Comparison of ENCODE assay signal across 8 mouse cellular contexts in the genomic region with DNA sequence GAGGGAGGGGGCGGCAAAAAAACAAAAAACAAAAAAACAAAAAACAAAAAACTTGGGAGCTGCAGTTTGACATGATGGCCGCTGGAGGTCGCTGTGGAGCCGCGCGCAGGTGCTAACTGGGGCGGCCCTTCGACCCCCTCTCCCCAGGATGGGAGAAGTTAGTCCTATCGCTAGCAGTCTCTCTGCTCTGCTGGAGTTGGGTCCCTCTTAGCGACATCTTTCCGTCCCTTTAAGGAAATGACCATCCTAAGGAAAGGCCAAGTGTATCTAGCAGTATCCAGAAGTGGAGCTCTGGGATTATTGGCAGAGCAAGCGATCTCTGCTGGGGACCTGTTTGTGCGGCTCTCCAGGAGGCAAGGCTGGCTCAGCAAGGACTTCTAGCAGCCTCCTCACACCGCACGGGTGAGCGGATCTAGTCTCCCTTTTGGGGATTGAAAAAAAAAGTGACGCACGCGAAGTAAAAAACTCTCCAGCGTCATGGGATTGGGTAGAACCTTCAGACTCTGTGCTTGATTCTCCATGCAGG. TPM values are rescaled to one million over a fixed set of nuclear protein-coding genes. Genes with fewer than 3 reads are reported as not detected.
DNase-seq lines count a peak whose midpoint lies in the region; ATAC-seq and TF ChIP-seq lines count a peak whose summit lies in the region.

No protein-coding gene starts in this region.

- peak; percentile 25 for DNase-seq in gastrocnemius, adult 18-20 months (ENCODE audit: low spot score)
- DNase-seq in gastrocnemius, adult 8-10 months (ENCODE audit: low spot score in 2 of 2), result no peak
- DNase-seq in T-cell, adult 2 months (ENCODE audit: low spot score), result peak; percentile 70
- DNase-seq in hindbrain, postnatal 0 days (ENCODE audit: low spot score), result peak; percentile 53
- no peak for DNase-seq in liver, embryonic 14.5 days (ENCODE audit: low read depth in 3 of 3, low spot score in 3 of 3)
- DNase-seq in c-Kit-positive CD71-positive TER-119-positive erythroid progenitor cells, embryonic 14.5 days (ENCODE audit: low spot score), result no peak

- no peaks in the 10 kb centered on the region for H3K36me3 ChIP-seq in forebrain, embryonic 13.5 days (ENCODE audit: poor library complexity, severe bottlenecking)
- H3K36me3 ChIP-seq in hindbrain, postnatal 0 days (ENCODE audit: insufficient read depth, low read length), result no peaks in the 10 kb centered on the region
- H3K36me3 ChIP-seq in liver, embryonic 14.5 days (replicated peaks; ENCODE audit: control insufficient read depth, insufficient read depth, low read depth), result no peaks in the 10 kb centered on the region
- no peaks in the 10 kb centered on the region for H3K36me3 ChIP-seq in neural tube, embryonic 14.5 days (ENCODE audit: control insufficient read depth, insufficient read depth, low read length)

- 2% methylated on average over 20 of the region's 20 CpGs for WGBS in forebrain, embryonic 13.5 days
- whole genome bisulfite sequencing in hindbrain, postnatal 0 days, result 5% methylated on average over 20 of the region's 20 CpGs
- 5% methylated on average over 20 of the region's 20 CpGs for WGBS in liver, embryonic 14.5 days (ENCODE audit: insufficient replicate concordance)
- 4% methylated on average over 20 of the region's 20 CpGs for WGBS in neural tube, embryonic 14.5 days

- H3K27me3 ChIP-seq in forebrain, embryonic 13.5 days, result peaks cover 19% of the 10 kb centered on the region
- peaks cover 21% of the 10 kb centered on the region for H3K27me3 ChIP-seq in hindbrain, postnatal 0 days (ENCODE audit: insufficient read depth, low read length)
- no peaks in the 10 kb centered on the region for H3K27me3 ChIP-seq in liver, embryonic 14.5 days (ENCODE audit: control insufficient read depth, insufficient read depth, low read length)
- peaks cover 2% of the 10 kb centered on the region; the same call in 1 of the 2 replicates for H3K27me3 ChIP-seq in neural tube, embryonic 14.5 days (ENCODE audit: control insufficient read depth, insufficient read depth, low read length)

- H3K9ac ChIP-seq in forebrain, embryonic 13.5 days, result peak overlapping the region; percentile 47; the same call in 1 of the 2 replicates
- no peak overlapping the region for H3K9ac ChIP-seq in hindbrain, postnatal 0 days (replicated peaks; ENCODE audit: low read length)
- peak overlapping the region; percentile 61 for H3K9ac ChIP-seq in liver, embryonic 14.5 days (replicated peaks)
- H3K9ac ChIP-seq in neural tube, embryonic 14.5 days (replicated peaks; ENCODE audit: low read depth, low read length), result no peak overlapping the region

- no peak for TF ChIP-seq EP300 in liver, embryonic 14.5 days (IDR thresholded peaks at IDR 0.05; ENCODE audit: low read depth)

- H3K4me2 ChIP-seq in forebrain, embryonic 13.5 days, result peak overlapping the region; percentile 62
- H3K4me2 ChIP-seq in hindbrain, postnatal 0 days (ENCODE audit: low read depth, low read length), result peak overlapping the region; percentile 60
- H3K4me2 ChIP-seq in liver, embryonic 14.5 days (ENCODE audit: low read depth), result peak overlapping the region; percentile 86
- peak overlapping the region; percentile 31 for H3K4me2 ChIP-seq in neural tube, embryonic 14.5 days (ENCODE audit: low read depth, low read length)

- H3K4me3 ChIP-seq in forebrain, embryonic 13.5 days, result peak overlapping the region; percentile 36
- H3K4me3 ChIP-seq in hindbrain, postnatal 0 days (ENCODE audit: low read length), result peak overlapping the region; percentile 29
- peak overlapping the region; percentile 55 to 60 for H3K4me3 ChIP-seq in liver, embryonic 14.5 days (ENCODE audit: insufficient read depth in 1 of 2, low read depth in 2 of 2, low read length in 2 of 2)
- H3K4me3 ChIP-seq in neural tube, embryonic 14.5 days (ENCODE audit: low read depth, low read length), result peak overlapping the region; percentile 18

- H3K27ac ChIP-seq in forebrain, embryonic 13.5 days, result no peak overlapping the region
- no peak overlapping the region for H3K27ac ChIP-seq in hindbrain, postnatal 0 days
- no peak overlapping the region for H3K27ac ChIP-seq in liver, embryonic 14.5 days
- no peak overlapping the region for H3K27ac ChIP-seq in neural tube, embryonic 14.5 days (ENCODE audit: low read depth, low read length)

- H3K9me3 ChIP-seq in forebrain, embryonic 13.5 days (replicated peaks), result no peaks in the 10 kb centered on the region
- no peaks in the 10 kb centered on the region for H3K9me3 ChIP-seq in hindbrain, postnatal 0 days (ENCODE audit: low read length)
- no peaks in the 10 kb centered on the region for H3K9me3 ChIP-seq in liver, embryonic 14.5 days (ENCODE audit: control insufficient read depth, low read length)
- H3K9me3 ChIP-seq in neural tube, embryonic 14.5 days (ENCODE audit: control insufficient read depth, low read length), result no peaks in the 10 kb centered on the region

- H3K4me1 ChIP-seq in forebrain, embryonic 13.5 days, result peaks cover 11% of the 10 kb centered on the region
- no peaks in the 10 kb centered on the region for H3K4me1 ChIP-seq in hindbrain, postnatal 0 days (ENCODE audit: insufficient read depth, low read length)
- H3K4me1 ChIP-seq in liver, embryonic 14.5 days (replicated peaks; ENCODE audit: control insufficient read depth in 2 of 2, insufficient read depth in 2 of 2, low read length in 1 of 2), result peaks cover 0 to 7% of the 10 kb centered on the region in 2 experiments; a peak in 2 of 4 replicates
- H3K4me1 ChIP-seq in neural tube, embryonic 14.5 days (ENCODE audit: control insufficient read depth, insufficient read depth, low read length), result no peaks in the 10 kb centered on the region; the same call in 1 of the 2 replicates

- ATAC-seq in forebrain, embryonic 13.5 days, result peak; percentile 77
- ATAC-seq in hindbrain, postnatal 0 days, result peak; percentile 57; the same call in 1 of the 2 replicates
- ATAC-seq in liver, embryonic 14.5 days (ENCODE audit: insufficient read depth), result peak; percentile 56
- ATAC-seq in neural tube, embryonic 14.5 days (ENCODE audit: low read depth), result peak; percentile 73; the same call in 1 of the 2 replicates

- TF ChIP-seq CTCF in hindbrain, postnatal 0 days (IDR thresholded peaks at IDR 0.05; ENCODE audit: low read depth), result peak; percentile 88
- peak; percentile 96 for TF ChIP-seq CTCF in liver, embryonic 14.5 days (IDR thresholded peaks at IDR 0.05; ENCODE audit: low read depth)

RNA-seq across cellular contexts. Expression of gene Cd247, which starts 7.8 kb away (rescaled TPM):
- under 1 TPM; 0.23 to 0.26 TPM for total RNA-seq in gastrocnemius, adult 18-20 months (2021)
- 1 to 10 TPM in 1 of 4 experiments, under 1 TPM in 3; 0.24 to 1.0 (median 0.68) TPM for total RNA-seq in gastrocnemius, adult 8-10 months (2022)
- polyA plus RNA-seq in forebrain, embryonic 13.5 days (2015; fragmentation: Nextera tagmentation; extraction: Ambion mirVana), result 0.63 and 2.2 TPM in 2 replicates
- not detected in 2 replicates for total RNA-seq in hindbrain, postnatal 0 days (2014; rRNA removed)
- polyA plus RNA-seq in hindbrain, postnatal 0 days (2015; fragmentation: Nextera tagmentation; extraction: Ambion mirVana), result 0.39 and 0.55 TPM in 2 replicates
- 0.04 and 0.07 TPM in 2 replicates for polyA plus RNA-seq in liver, embryonic 14.5 days (2012; rRNA removed)
- polyA plus RNA-seq in liver, embryonic 14.5 days (2014; fragmentation: Nextera tagmentation; extraction: Ambion mirVana), result 0.16 and 0.47 TPM in 2 replicates
- 0.99 and 1.1 TPM in 2 replicates for polyA plus RNA-seq in neural tube, embryonic 14.5 days (2014; fragmentation: Nextera tagmentation; extraction: Ambion mirVana)

RNA-seq across cellular contexts. Expression of gene Creg1, which starts 17.1 kb away (rescaled TPM):
- total RNA-seq in gastrocnemius, adult 18-20 months (2021), result 10 to 100 TPM; 54.3 to 62.4 TPM
- 10 to 100 TPM; 49.5 to 59.1 (median 55.1) TPM for total RNA-seq in gastrocnemius, adult 8-10 months (2022)
- 21.2 and 21.5 TPM in 2 replicates for polyA plus RNA-seq in forebrain, embryonic 13.5 days (2015; fragmentation: Nextera tagmentation; extraction: Ambion mirVana)
- total RNA-seq in hindbrain, postnatal 0 days (2014; rRNA removed), result 25.3 and 27.5 TPM in 2 replicates
- polyA plus RNA-seq in hindbrain, postnatal 0 days (2015; fragmentation: Nextera tagmentation; extraction: Ambion mirVana), result 48.0 and 48.8 TPM in 2 replicates
- polyA plus RNA-seq in liver, embryonic 14.5 days (2012; rRNA removed), result 81.8 and 106 TPM in 2 replicates
- polyA plus RNA-seq in liver, embryonic 14.5 days (2014; fragmentation: Nextera tagmentation; extraction: Ambion mirVana), result 369 and 390 TPM in 2 replicates
- polyA plus RNA-seq in neural tube, embryonic 14.5 days (2014; fragmentation: Nextera tagmentation; extraction: Ambion mirVana), result 39.7 and 43.0 TPM in 2 replicates

Comparison
In these comparisons a context has a peak if more than half of its experiments do, and no peak if none do; other contexts are left out.
1. DNase-seq: peak in gastrocnemius, adult 18-20 months (single experiment), T-cell, adult 2 months (single experiment) and hindbrain, postnatal 0 days (single experiment); none in gastrocnemius, adult 8-10 months (0 of 2), liver, embryonic 14.5 days (0 of 3) and c-Kit-positive CD71-positive TER-119-positive erythroid progenitor cells, embryonic 14.5 days (single experiment).
2. H3K4me2 ChIP-seq: peak in every context shown above with its lines; median percentile 86 in liver, embryonic 14.5 days; 62 in forebrain, embryonic 13.5 days; 60 in hindbrain, postnatal 0 days; 31 in neural tube, embryonic 14.5 days.
3. H3K9ac ChIP-seq: peak in forebrain, embryonic 13.5 days (single experiment) and liver, embryonic 14.5 days (single experiment); none in hindbrain, postnatal 0 days (single experiment) and neural tube, embryonic 14.5 days (single experiment).
4. Peak in every context shown above with its lines, with median percentiles within 50 percentile points of each other: ATAC-seq and H3K4me3 ChIP-seq.